Mouse (Mus musculus) thymus, adult 2 months (tissue): ENCODE measurements around the gene Car12.

Experiments used
- CTCF ChIP-seq: fragments of 200-500 bp; IDR thresholded peaks from 2 replicates; pipeline ENCODE4 v1.5.1; 2012; ENCODE audit warnings: mild to moderate bottlenecking, control low read depth, low read length, moderate library complexity, borderline replicate concordance; ENCODE audit not compliant: control insufficient read depth, poor library complexity, insufficient read depth; ENCODE audit errors: extremely low read depth
- POLR2A ChIP-seq: fragments of 200-500 bp; IDR thresholded peaks from 2 replicates; pipeline ENCODE4 v1.6.1; 2012; ENCODE audit warnings: mild to moderate bottlenecking, low read length, control low read depth, moderate library complexity; ENCODE audit not compliant: control insufficient read depth, poor library complexity, insufficient read depth; ENCODE audit errors: extremely low read depth

DNA sequence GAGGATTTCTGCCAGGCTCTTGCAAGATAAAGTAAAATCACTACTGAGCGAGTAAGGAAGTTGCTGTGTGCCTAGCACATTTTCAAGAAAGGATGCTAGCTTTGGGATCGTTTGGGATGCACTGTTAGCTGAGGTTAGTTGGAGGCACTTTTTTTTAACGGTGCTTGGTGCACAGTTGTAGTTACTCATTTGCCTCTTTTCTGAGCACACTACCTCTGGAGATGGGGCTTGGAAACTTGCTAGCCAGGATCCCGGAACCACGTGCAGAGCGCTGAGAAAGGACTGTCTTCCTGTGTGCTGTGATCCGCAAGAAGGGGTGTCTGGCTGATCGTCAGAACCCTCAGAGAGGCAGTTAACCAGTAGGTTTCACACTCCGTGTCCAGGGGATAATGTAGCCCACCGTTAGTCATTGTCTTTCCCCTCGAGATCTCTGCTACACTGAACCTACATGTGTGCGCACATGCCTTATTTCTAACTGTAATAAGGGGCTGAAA lies 583 bp downstream of the Car12 start:
- TF ChIP-seq POLR2A (no peak), CTCF (no peak)
